Mouse (Mus musculus): ENCODE data around the gene Enthd1. TPM values are rescaled to one million over a fixed set of nuclear protein-coding genes. Genes with fewer than 3 reads are reported as not detected.

The Enthd1 gene
- polyA plus RNA-seq, 1 experiment from 2014 or later: not detected

GRCm38 (mm10) chr15:80557745-80558144 lies 7.2 kb downstream of the Enthd1 start:
- Histone ChIP-seq H3K9me3 (ENCODE audit: control insufficient read depth, low read length) (no peaks in the 10 kb centered on the region), H3K27me3 (replicated peaks; ENCODE audit: control insufficient read depth, insufficient read depth, low read length) (no peaks in the 10 kb centered on the region), H3K4me1 (ENCODE audit: control insufficient read depth, insufficient read depth, low read length) (peaks cover 6% of the 10 kb centered on the region; the same call in 1 of the 2 replicates), H3K4me2 (ENCODE audit: low read depth, low read length) (no peak overlapping the region), H3K36me3 (ENCODE audit: control insufficient read depth, insufficient read depth, low read length) (no peaks in the 10 kb centered on the region), H3K9ac (ENCODE audit: low read depth, low read length) (no peak overlapping the region), H3K27ac (ENCODE audit: low read length) (no peak overlapping the region), H3K4me3 (ENCODE audit: low read length) (no peak overlapping the region)
- ATAC-seq: no peak
- WGBS: 75% methylated on average over 4 of the region's 4 CpGs

DNA sequence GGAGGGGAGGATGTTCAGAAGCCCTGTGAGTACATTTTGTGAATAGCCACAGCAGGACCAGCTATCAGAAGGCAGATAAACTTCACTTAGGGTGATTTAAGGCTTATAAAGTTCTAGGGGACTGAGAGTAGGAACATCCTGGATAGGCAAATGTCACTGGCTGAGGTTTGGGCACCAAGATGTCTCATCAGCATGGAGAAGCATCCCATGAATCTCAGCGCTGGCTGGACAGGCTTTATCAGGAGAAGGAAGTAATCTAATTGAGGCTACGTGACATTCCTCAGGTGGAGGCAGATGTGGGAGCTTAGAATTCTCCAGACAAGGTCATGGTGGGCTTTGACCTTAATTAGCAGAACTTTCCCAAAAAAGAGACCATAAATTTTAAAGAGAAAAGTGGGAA lies 8.9 kb downstream of the Enthd1 start:
- no peak overlapping the region for H3K4me2 ChIP-seq (ENCODE audit: low read depth, low read length)

GRCm38 (mm10) chr15:80554860-80555822 lies 9.8 kb downstream of the Enthd1 start:
- Histone ChIP-seq H3K4me3 (ENCODE audit: low read length) (no peak overlapping the region), H3K9ac (ENCODE audit: low read depth, low read length) (no peak overlapping the region), H3K27me3 (replicated peaks; ENCODE audit: control insufficient read depth, insufficient read depth, low read length) (no peaks in the 10 kb centered on the region), H3K27ac (ENCODE audit: low read length) (no peak overlapping the region), H3K9me3 (ENCODE audit: control insufficient read depth, low read length) (no peaks in the 10 kb centered on the region), H3K36me3 (ENCODE audit: control insufficient read depth, insufficient read depth, low read length) (no peaks in the 10 kb centered on the region), H3K4me2 (ENCODE audit: low read depth, low read length) (no peak overlapping the region), H3K4me1 (ENCODE audit: control insufficient read depth, insufficient read depth, low read length) (peaks cover 6% of the 10 kb centered on the region; the same call in 1 of the 2 replicates)
- WGBS: 88% methylated on average over 6 of the region's 6 CpGs
- no peak for ATAC-seq

More for the DNA sequence above, 8.9 kb downstream of the Enthd1 start:
- H3K4me1 ChIP-seq (ENCODE audit: control insufficient read depth, insufficient read depth, low read length): peaks cover 6% of the 10 kb centered on the region; the same call in 1 of the 2 replicates
- H3K27ac ChIP-seq (ENCODE audit: low read length): no peak overlapping the region
- no peak overlapping the region for H3K4me3 ChIP-seq (ENCODE audit: low read length)
- no peaks in the 10 kb centered on the region for H3K36me3 ChIP-seq (ENCODE audit: control insufficient read depth, insufficient read depth, low read length)
- 67% methylated on average over 2 of the region's 2 CpGs for WGBS
- H3K9me3 ChIP-seq (ENCODE audit: control insufficient read depth, low read length): no peaks in the 10 kb centered on the region
- no peak for ATAC-seq
- no peak overlapping the region for H3K9ac ChIP-seq (ENCODE audit: low read depth, low read length)
- no peaks in the 10 kb centered on the region for H3K27me3 ChIP-seq (replicated peaks; ENCODE audit: control insufficient read depth, insufficient read depth, low read length)

DNA sequence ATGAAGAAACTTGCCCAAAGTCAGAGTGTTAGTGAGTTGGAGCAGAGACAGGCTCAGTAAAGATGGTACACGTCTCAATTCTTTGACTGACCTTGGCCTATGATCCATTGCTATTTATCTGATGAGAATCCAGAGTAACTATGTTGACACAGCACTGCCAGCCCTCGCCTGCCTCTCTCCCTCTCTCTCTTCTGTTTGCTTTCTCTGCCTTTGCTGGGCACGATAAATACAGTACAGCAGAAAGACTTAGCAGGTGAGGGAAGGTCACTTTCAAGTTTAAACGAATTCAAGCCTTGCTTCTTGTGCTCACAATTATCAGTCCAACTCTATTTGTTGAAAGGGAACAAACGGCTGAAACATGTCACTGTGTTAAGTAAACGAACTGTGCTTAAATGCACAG lies 19.5 kb downstream of the Enthd1 start:
- 30% methylated on average over 6 of the region's 6 CpGs for WGBS
- Histone ChIP-seq H3K9me3 (ENCODE audit: control insufficient read depth, low read length) (no peaks in the 10 kb centered on the region), H3K36me3 (ENCODE audit: control insufficient read depth, insufficient read depth, low read length) (no peaks in the 10 kb centered on the region), H3K4me1 (ENCODE audit: control insufficient read depth, insufficient read depth, low read length) (no peaks in the 10 kb centered on the region), H3K9ac (ENCODE audit: low read depth, low read length) (no peak overlapping the region), H3K27ac (ENCODE audit: low read length) (no peak overlapping the region), H3K27me3 (replicated peaks; ENCODE audit: control insufficient read depth, insufficient read depth, low read length) (no peaks in the 10 kb centered on the region), H3K4me3 (ENCODE audit: low read length) (no peak overlapping the region), H3K4me2 (ENCODE audit: low read depth, low read length) (no peak overlapping the region)
- ATAC-seq: no peak

DNA sequence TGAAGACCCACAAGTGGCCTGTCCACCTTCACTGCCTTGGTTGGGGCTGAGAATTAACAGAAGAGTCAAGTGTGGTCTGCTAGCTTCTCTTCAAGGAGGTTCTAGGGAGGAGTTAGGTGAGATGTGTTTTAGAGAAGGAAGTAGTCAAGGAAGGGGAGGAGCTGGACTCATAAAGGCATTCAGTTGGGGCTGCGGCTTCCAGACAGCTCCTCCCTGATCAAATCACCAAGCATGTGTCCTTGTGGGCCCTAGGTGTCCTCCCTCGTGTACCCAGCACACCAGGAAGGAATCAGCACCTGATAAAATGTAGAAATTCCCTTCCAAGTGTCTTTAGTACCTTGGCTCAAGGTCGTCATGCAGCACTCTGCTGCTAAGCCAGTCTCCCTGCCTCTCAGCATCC lies 20.8 kb downstream of the Enthd1 start:
- no peak overlapping the region for H3K4me3 ChIP-seq (ENCODE audit: low read length)
- WGBS: 48% methylated on average over 3 of the region's 3 CpGs
- no peaks in the 10 kb centered on the region for H3K27me3 ChIP-seq (replicated peaks; ENCODE audit: control insufficient read depth, insufficient read depth, low read length)
- ATAC-seq: no peak
- H3K27ac ChIP-seq (ENCODE audit: low read length): no peak overlapping the region
- H3K4me2 ChIP-seq (ENCODE audit: low read depth, low read length): no peak overlapping the region
- no peak overlapping the region for H3K9ac ChIP-seq (ENCODE audit: low read depth, low read length)
- H3K36me3 ChIP-seq (ENCODE audit: control insufficient read depth, insufficient read depth, low read length): no peaks in the 10 kb centered on the region
- H3K4me1 ChIP-seq (ENCODE audit: control insufficient read depth, insufficient read depth, low read length): no peaks in the 10 kb centered on the region
- H3K9me3 ChIP-seq (ENCODE audit: control insufficient read depth, low read length): no peaks in the 10 kb centered on the region

GRCm38 (mm10) chr15:80538671-80539340 lies 26.1 kb downstream of the Enthd1 start:
- Histone ChIP-seq H3K4me2 (ENCODE audit: low read depth, low read length) (no peak overlapping the region), H3K27ac (ENCODE audit: low read length) (no peak overlapping the region), H3K36me3 (ENCODE audit: control insufficient read depth, insufficient read depth, low read length) (no peaks in the 10 kb centered on the region), H3K4me1 (ENCODE audit: control insufficient read depth, insufficient read depth, low read length) (no peaks in the 10 kb centered on the region), H3K9ac (ENCODE audit: low read depth, low read length) (no peak overlapping the region), H3K4me3 (ENCODE audit: low read length) (no peak overlapping the region), H3K9me3 (ENCODE audit: control insufficient read depth, low read length) (no peaks in the 10 kb centered on the region), H3K27me3 (replicated peaks; ENCODE audit: control insufficient read depth, insufficient read depth, low read length) (0 out of 2 replicates have a peak, but pooled peaks cover 2% of the 10 kb centered on the region)
- 84% methylated on average over 7 of the region's 7 CpGs for WGBS
- ATAC-seq: no peak

DNA sequence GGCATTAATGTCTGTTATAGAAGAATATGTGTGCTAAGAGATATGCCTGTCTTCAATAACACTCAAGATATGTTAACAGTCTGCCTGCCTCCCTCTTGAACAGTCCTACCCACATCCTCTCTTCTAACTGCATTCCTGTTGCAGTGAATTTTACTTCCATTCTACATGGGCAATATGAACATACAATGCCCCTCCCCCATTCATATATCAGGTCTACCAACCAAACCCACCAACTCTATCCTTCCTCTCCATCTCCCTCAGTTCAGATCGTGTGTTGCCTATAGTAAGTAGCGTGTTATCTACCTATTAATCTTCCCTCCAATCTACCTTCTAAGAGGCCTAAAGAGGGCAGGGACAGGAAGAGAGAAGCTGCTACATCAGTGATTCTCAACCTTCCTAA lies 26.9 kb downstream of the Enthd1 start:
- no peak overlapping the region for H3K4me3 ChIP-seq (ENCODE audit: low read length)
- ATAC-seq: no peak
- H3K9me3 ChIP-seq (ENCODE audit: control insufficient read depth, low read length): no peaks in the 10 kb centered on the region
- H3K9ac ChIP-seq (ENCODE audit: low read depth, low read length): no peak overlapping the region
- H3K27me3 ChIP-seq (replicated peaks; ENCODE audit: control insufficient read depth, insufficient read depth, low read length): 0 out of 2 replicates have a peak, but pooled peaks cover 2% of the 10 kb centered on the region
- H3K36me3 ChIP-seq (ENCODE audit: control insufficient read depth, insufficient read depth, low read length): no peaks in the 10 kb centered on the region
- H3K4me2 ChIP-seq (ENCODE audit: low read depth, low read length): no peak overlapping the region
- H3K27ac ChIP-seq (ENCODE audit: low read length): no peak overlapping the region
- no peaks in the 10 kb centered on the region for H3K4me1 ChIP-seq (ENCODE audit: control insufficient read depth, insufficient read depth, low read length)
- WGBS: 78% methylated on average over 2 of the region's 2 CpGs

DNA sequence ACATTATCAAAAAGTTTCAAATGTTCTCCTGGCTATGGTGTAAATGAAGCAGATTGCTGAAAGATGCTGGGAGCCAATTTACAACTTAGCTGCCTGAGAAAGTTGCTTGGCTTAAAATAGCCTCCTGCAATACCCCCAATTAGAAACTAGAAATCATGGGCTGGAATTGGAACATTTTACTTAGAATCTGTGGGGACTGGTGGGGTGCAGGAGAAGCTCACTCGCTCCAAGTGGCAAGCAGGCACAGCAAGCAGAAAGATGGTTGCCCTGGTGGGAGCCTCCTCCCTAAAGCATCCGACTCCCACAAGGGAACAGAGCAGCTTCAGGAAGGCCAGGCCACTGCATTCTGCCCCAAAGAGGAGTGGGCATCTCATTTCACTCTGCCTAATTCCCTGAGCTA lies 28.9 kb downstream of the Enthd1 start:
- H3K36me3 ChIP-seq (ENCODE audit: control insufficient read depth, insufficient read depth, low read length): no peaks in the 10 kb centered on the region
- H3K4me3 ChIP-seq (ENCODE audit: low read length): no peak overlapping the region
- 69% methylated on average over 2 of the region's 2 CpGs for whole genome bisulfite sequencing
- 0 out of 2 replicates have a peak, but pooled peaks cover 2% of the 10 kb centered on the region for H3K27me3 ChIP-seq (replicated peaks; ENCODE audit: control insufficient read depth, insufficient read depth, low read length)
- no peak overlapping the region for H3K4me2 ChIP-seq (ENCODE audit: low read depth, low read length)
- ATAC-seq: no peak
- H3K9ac ChIP-seq (ENCODE audit: low read depth, low read length): no peak overlapping the region
- H3K9me3 ChIP-seq (ENCODE audit: control insufficient read depth, low read length): no peaks in the 10 kb centered on the region
- H3K4me1 ChIP-seq (ENCODE audit: control insufficient read depth, insufficient read depth, low read length): no peaks in the 10 kb centered on the region
- H3K27ac ChIP-seq (ENCODE audit: low read length): no peak overlapping the region

DNA sequence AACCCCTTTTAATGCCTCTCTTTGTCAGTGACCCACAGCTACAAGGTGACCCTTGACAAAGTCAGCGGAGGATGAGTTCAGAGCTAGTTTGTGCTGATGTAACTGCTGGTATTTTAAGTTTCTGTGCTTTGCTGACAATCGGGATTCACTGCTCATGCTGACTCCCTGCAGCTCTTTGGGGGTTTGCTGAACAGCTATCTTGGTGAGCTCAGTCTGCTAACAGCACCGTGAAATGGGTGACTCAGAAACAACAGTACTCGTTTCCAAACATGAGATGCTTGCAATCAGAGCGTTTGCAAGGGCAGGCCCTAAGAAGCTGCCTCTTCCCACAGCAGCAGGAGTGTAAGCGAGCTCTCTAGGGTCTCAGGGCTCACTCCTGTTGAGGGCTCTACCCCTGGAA lies 31.7 kb downstream of the Enthd1 start:
- ATAC-seq: no peak
- H3K4me1 ChIP-seq (ENCODE audit: control insufficient read depth, insufficient read depth, low read length): no peaks in the 10 kb centered on the region
- 0 out of 2 replicates have a peak, but pooled peaks cover 2% of the 10 kb centered on the region for H3K27me3 ChIP-seq (replicated peaks; ENCODE audit: control insufficient read depth, insufficient read depth, low read length)
- H3K9me3 ChIP-seq (ENCODE audit: control insufficient read depth, low read length): no peaks in the 10 kb centered on the region
- H3K4me2 ChIP-seq (ENCODE audit: low read depth, low read length): no peak overlapping the region
- H3K4me3 ChIP-seq (ENCODE audit: low read length): no peak overlapping the region
- no peak overlapping the region for H3K27ac ChIP-seq (ENCODE audit: low read length)
- no peak overlapping the region for H3K9ac ChIP-seq (ENCODE audit: low read depth, low read length)
- no peaks in the 10 kb centered on the region for H3K36me3 ChIP-seq (ENCODE audit: control insufficient read depth, insufficient read depth, low read length)
- 60% methylated on average over 6 of the region's 6 CpGs for WGBS
